Mouse (Mus musculus) yolk sac, embryonic 10.5 days (tissue): ENCODE measurements at regions not wholly inside any gene's neighbourhood (a gene's known extent, or its start where the extent isn't known, plus 50 kb on each side); places are given as distances from the start of the nearest gene placed in this dataset.

Experiments
- DNase-seq: peaks from one replicate; pipeline ENCODE4 v3.0.0-alpha.2; 2017; ENCODE audit warnings: low spot score

DNA sequence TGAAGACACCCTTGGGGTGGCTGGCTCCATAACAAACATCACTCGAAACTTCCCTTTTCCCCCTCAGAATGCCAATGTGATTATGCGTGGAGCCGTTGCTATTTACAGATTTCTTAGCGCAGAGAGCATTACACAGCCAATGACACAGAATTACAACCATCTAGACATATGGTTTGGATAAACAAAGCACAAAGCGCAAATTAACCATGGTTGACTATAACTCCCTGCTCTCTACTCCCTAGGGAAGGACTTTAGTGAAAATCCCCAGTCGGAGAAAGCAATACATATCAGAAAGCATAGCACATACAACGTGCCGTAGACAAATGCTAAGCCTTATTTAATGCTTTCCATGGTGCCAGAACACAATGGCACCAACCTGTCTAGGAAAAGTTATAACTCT is 131.8 kb downstream of the Tshz3 start:
- DNase-seq = no peak

DNA sequence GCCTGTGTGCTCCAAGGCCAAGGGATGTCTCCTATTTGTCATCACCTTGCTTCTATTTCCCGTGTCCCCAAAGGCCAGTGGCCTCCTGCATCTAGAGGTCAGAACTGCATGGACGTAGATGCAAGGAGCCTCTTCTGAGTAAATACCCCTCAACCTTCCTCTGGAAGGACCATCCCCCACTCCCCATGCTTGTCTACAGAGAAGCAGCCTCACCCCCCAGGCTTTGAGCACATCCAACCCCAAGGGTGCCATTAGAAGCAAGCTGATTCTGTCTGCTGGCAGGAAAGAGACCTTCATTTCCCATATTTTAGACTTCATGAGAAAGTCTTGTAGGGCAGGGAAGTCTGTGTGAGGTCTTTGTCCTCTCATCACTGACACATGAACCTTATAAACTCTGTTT is 132.2 kb downstream of the Tshz3 start:
- DNase-seq = no peak

DNA sequence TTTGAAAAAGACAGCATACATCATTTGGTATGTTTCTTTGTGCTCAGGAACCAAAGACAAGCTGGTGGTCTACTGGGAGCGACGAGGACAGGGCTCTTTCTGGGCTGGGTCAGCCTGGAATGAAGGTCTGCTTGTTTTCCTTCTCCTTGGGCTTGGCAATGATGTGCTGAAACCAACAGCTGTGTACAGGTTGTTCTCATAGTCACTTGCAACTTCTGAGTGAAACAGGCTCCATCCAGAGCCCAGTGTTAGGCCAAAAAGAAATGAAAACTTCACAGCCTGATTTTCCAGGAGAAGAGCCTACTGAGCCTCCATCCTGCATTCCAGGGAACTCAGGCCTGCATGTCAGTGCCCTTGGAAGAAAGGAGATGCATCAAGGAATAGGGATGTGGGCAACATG is 150.4 kb downstream of the Tshz3 start:
- DNase-seq = no peak

DNA sequence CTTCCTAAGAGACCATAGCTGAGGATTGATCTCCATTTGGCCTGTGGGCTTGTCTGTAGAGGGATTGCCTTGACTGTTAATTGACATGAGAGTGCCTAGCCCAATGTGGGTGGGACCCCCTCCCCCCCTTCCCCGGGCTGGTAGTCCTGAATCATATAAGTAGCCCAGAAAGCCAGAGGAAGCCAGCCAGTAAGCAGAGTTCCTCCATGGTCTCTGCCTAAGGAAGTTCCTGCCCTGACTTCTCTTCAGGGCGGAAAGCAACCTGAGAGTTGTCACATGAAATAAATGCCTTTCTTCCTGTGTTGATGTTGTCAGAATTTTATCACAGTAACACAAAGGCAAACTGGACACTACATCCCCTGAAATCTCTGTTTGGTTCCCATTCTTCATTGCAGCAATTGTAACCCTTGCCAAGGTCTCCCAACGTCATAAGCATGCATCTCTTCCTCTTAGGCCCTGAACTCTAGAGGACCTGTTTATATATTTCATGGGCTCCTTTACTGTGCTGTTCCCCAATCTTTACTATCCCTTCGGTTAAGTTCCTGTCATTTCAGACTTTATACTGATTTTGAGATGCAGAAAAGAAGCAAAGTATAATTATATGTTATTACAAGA is 153.5 kb downstream of the Tshz3 start:
- no peak for DNase-seq

DNA sequence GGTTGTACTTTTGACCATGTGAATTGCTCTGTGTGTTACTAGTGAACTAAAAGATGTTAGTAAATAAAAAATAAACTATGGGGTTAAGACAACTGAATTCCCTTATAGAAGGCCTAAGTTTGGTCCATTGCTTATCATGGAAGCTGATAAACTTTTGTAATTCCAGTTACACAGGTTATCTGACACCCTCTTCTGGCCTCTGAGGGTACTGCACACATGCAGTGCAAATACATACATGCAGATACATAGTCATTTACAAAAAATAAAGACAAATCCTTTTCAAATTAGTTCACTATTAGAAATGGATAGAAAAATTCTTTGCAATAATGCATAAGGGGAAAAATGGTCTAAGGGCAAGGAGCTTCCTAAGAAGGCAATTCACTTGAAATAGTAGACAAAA is 156.4 kb downstream of the Tshz3 start:
- DNase-seq = no peak

DNA sequence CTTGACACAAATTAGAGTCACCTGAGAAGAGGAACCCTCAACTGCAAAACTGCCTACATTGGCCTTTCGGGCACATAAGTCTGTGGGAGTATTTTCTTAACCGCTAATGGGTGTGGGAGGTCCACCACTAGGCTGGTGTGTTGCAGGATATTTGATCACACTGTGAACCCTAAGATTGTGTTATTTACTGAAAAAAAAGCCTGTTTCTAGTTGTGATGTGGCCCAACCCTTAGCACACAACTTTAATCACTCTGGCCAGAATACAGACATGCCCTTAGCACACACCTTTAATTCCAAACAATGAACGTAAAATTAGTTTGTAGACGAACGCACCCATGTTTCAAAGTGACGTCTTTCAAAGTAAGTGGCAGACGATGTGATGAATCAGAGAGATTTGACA is 161.5 kb downstream of the Tshz3 start:
- no peak for DNase-seq

DNA sequence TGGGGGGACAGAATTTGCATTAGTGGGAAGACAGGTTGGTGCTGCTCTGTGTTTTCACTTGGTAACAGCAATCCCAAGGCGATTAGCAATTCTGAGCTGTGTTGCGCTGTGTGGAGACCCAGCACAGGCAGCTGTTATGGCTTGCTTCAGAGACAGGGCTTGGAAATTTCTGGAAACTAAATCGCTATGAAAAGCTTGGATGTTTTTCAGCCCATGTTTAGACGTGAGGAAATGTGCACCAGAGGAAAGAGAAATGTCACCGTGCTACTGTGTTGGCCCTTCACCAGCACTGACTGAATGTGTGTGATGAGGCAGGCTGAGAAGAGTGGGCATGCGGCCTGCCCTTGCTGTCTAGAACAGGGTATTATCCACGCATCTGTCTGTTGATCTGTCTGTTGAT is 164.6 kb downstream of the Tshz3 start:
- DNase-seq = no peak

DNA sequence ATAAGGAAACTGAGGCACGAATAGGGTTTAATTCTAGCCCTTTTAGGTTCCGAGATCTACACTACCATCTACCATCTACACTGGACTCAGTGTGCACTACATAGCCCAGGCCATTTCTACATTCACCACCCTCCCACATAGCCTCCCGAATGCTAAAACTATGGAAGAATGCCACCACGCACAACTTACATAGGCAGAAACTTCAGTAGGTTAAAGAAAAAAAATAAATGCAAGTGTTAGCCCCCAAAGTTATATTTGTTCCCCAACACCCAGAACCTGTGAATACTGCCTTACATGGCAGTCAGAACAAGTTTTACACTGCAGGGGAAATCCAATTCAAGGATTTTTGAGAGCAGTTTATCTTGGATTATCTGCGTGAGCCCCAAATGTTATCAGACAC is 165.8 kb downstream of the Tshz3 start:
- no peak for DNase-seq

DNA sequence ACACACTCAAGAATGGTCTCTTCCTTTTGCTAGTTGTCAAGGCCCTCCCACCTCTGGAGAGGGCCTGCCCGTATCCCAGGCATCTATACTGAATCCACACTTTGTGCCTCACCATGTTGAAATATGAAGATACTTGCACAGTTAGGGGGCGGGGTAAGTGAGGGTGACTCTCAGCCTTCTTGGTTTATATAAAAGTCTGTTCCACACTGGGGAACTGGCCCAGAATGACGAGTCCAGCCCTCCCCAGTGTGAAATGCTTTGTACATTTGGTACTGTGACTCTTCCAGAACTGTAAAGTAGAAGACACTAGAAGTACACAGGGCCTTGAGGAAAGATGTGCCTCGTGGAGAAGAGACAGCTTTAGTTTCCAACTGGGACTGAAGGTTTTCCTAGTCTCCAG is 166.8 kb downstream of the Tshz3 start:
- no peak for DNase-seq

DNA sequence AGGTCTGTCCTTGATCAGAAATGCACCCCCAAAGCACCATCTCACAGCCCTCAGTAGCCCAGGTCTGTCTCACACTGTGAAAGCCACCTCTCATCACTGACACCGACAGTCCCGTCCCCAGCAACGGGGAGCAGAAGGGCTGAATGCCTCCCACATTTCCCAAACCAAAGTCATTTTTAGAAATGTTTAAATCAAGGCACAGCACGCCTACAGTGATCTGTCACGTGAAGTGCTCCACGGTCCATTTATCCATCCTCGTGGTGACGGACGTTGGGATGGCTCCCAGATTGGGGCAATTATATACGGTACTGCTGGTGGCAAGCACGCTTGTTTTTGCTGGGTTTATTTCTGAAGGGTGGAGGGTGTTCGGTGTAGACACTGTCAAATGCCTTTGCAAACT is 168.7 kb downstream of the Tshz3 start:
- DNase-seq = no peak

DNA sequence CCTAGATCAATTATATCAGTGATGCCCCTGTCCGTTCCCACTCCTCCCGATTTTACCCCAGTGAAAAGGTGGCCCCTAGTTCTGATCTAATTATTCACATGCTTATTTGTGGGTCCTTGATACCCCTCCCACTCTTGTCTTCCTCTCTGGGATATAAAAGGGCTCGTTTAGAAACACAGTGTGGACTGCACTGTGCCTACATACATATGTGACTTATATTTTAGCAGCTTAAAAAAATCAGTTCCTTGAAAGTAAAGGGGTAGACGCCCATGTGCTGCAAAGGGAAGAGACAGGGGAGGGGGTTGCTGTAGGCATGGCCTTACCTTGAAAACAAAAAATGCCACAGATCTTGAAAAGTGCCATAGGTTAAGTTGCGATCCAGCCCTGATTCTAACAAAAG is 176.1 kb downstream of the Tshz3 start:
- DNase-seq = no peak

DNA sequence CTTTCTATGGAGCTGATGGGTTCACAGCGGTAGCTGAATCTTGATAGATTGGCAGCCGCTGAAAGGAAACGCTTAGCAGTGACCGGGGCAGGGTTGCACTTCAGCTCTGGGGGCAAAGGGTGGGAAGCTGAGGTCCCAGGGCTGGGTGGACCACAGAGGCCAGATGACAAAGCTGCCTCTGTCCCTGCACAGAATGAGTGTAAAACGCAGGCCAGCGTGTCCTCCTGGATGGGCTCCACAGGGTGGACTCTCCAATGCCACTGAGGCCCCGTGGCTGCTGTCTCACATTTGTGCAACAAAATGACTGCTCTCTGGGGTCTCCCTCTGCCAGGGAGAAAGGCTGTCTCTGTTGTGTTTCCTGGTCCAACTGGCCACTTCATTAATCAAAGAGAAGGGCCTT is 179.8 kb downstream of the Tshz3 start:
- peak; percentile 8 for DNase-seq

DNA sequence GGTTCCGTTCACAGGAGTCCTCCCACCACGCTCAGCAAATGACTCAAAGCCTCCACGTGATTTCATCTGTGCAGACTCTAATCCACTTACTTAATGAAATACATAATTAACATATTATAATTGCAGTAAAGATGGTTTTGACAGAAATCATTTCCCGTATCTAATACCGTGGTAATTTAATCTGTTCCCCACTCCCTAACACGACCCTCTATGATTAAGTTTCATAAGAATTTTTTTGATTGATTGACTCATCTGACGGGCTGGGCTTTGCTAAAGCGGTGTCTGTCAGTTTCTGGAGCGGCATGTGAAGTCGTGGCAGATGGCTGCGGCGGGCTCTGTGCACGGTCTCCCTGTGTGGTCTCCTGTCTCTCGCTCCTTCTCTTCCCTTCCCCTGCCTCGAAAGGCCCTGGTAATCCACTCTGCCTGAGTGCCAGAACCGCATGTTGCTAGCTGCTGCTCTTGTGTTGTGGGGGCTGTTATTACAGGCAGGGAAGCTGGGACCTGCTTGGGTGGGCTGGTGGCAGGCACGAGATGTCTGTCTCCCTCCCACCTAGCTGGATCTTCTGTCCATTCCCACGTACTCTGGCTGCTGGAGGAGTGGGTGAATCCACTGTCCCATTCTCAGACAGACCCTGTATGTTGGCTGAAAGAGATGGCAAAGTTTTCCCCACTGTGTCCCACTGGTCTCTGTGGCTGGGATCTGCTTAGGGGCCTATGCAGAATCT is 195.0 kb downstream of the Tshz3 start:
- DNase-seq = no peak

DNA sequence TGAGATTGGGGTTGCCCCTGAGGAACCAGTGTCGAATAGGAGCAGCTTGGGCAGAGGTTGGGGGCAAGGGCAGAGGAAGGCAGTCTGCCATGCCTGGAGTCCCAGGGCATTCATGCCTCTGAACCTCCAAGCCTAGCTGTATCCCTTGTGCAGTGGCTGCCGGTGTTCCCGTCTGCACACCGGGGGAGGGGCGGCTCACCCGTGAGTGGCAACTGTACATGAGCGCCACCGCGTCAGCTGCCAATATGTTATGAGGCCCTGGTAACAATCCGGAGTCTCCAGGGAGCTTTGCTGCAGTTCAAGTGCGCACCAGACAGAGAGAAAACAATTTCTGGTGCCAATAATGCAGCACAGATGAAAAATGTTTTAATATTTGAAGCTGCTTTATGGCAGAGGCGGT is 198.4 kb downstream of the Tshz3 start:
- no peak for DNase-seq

DNA sequence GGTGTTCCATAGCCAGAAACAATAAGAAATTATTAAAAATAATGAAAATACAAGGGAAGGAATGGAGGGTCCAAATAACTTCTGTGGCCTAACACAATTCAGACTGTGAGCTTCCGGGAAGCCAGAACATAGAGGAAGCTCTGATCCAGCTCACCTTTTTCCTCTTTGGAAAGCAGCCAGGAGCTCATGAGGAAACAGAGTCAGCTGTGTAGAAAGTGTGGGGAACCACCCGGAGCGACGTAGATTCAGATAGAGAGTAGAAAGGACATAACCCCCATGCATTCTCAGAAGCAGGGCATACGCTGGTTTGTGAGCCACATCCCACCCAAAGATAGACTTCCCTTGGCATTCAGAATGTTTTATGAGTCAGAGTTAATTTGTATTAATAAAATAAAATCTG is 203.6 kb downstream of the Tshz3 start:
- DNase-seq = no peak

DNA sequence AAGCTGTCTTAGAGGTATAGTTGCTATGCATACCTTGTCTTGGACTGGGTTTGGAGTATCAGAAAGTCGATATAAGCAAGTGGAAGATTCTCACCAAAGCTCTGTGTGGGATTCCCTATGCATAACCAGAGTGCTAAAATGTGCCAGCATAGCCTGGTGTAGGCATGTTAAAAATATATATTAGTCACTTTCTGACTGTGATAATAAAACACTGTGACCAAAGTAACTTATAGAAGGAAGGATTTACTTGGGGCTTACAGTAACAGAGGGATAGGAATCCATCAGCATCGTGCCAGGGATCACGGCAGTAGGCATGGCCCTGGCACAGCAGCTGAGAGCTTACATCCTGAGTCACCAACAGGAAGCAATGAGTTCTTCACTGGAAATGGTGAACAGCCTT is 215.4 kb downstream of the Tshz3 start:
- DNase-seq = no peak

DNA sequence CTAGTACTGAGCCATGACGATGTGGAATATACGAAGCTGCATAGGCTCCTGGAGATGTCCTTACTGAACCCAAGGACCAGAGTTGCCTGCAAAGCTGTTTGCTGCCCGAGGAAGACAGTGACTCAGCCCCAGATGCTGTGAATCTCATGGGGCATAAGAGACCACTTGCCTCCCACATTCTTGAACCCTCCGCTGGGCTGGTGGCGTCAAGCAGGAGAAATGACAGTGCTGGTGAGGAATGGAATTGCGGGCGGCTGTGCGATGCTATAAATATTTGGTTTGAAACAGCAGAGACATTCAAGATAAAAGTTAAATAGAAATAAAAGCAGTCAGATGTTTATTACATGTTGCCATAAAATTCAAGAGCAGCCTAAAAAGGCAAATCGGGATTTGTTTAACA is 216.3 kb downstream of the Tshz3 start:
- no peak for DNase-seq

DNA sequence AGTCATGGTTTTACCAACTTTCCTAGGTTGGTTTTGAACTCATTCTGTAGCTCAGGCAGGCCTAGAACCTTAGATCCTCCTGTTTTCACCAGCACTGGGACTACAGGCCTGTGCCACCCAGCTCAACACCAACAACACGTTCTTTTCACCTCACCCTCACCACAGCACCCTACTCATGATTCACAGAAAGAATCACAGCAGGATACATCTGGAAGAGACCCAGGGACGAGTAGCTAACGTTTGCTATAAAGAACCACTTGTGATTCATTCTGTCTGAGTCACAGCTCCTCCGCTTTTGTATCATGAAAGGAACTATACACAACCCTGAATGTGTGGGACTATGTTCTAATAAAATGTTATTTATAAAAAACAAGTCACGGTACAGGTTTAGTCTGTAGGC is 217.3 kb downstream of the Tshz3 start:
- no peak for DNase-seq

DNA sequence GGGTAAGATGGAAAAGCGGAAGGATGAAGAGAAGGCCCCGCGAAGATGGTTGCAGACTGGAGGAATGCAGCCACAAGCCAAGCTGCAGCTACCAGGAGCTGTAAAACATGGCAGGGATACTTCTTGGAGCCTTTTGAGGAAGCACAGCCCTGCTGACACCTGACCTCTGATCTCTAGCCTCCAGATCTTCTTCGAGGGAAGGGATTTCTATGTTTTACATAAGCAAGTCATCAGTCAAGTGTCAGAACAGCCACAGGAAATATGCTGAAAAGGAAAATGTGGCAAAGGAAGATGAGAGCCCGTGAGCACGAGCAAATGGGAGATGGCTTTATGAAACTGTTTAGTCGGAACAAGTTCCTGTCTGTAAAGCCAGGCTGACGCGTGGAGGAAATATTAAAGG is 219.1 kb downstream of the Tshz3 start:
- peak; percentile 49 for DNase-seq

DNA sequence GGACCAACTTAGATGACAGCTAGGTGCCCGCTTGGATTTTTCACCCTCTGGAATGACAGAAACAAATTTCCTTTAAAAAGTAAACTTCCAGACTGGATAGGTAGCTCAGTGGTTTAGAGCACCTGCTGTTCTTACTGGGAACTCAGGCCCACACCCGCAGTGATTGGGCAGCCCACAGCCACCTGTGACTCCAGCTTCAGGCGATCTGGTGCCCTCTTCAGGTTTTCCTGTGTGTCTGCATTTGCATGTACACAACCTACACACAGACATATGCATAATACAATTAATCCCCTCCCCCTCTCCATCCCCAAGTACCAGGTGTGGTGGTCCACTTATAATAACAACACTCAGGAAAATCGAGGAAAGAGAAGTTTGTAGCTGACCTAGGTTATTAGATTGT is 221.5 kb downstream of the Tshz3 start:
- DNase-seq = no peak

DNA sequence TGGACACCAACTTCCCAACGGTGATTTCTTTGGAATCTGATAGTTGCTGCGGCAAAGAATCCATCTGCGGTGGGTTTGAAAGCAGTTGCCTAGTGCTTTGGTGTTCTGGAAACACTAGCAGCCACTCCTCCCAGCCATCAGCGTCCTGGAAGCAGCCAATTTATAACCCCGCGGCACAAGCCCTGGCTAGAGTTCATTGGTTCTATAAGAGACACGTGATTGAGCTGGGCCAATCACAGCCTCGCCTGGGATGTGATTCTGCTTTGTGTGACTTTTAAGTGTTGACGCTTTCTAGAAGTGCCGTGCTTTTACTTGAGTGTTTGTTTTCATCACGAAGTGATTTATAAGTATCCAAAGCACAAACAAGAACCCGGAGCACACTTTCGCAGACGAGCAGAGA is 223.1 kb downstream of the Tshz3 start:
- DNase-seq = no peak

DNA sequence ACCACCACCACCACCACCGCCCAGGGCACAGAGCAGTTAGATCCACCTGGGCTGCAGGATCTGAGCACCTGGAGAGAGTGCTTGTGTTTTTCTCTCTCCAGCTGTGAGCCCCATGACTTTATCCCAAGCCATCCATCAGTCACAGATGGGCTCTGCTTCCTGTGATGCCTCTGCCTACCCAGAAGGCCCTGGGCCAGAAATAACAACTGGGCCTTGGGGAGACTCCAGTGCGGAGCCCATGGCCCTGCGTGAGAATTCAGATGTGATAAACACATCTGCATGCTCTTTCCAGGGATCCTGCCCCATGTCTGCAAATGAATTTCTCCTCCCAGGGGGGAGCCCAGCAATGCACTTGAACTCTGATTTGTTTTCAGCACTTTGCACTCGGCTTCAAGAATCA is 235.6 kb downstream of the Tshz3 start:
- no peak for DNase-seq

DNA sequence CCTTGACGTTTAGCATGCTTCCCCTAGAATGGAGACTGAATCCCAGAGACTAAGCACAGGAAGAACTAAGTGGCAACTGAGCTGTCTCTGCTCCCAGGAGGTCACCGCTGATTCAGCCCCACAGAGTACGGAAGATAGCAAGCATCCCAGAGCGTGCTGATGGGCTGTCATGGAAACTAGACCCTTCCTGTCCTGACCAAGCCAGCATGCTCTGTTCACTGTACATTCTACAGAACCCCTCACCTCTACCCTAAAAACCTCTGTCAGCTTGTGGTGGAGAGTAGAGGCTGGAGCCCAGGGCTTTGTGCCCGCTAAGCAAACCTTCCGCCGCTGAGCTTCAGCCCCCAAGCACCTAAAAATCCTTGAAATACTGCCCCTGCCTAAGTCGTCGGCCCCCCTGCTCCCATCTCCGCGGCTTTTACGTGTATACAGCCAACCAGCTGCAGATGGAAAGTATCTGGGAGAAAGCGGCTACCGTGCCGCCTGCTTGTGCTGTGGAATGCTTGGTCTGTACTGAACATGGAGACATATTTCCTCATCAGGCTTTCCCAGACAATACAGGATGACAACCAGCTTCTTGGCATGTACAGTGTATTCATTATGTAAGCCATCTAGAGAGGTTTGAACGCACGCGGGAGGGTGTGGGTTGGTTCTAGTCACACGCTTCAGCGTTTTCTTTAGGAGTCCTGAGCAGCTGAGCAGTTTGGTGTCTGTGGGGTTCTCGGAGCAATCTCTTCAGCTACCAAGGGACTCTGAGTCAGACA is 237.1 kb downstream of the Tshz3 start:
- DNase-seq = no peak

DNA sequence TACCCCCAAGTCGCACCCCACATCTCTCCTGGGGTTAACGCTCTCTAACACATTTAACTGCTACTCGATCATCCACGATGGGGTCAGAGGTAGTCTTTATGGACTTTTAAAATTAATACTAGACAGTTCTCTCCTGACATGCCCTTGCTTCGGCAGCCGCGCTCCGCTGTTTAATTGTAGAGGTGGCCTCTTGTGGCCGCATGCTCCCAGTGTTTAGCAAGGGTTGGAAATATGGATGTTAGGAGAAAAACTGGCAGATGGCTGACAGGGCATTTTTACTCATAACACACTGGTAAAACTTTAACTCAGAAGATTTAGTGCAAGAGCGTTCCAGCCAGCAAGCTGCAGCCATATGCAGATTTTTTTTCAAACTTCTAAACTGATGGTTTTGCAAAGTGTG is 242.7 kb downstream of the Tshz3 start:
- no peak for DNase-seq
